Mouse (Mus musculus) liver, embryonic 14.5 days (tissue): Measurements from ENCODE around the gene Micu1.

ENCODE experiments used
- CTCF ChIP-seq: IDR thresholded peaks from 2 replicates; pipeline ENCODE4 v1.5.1; 2016; ENCODE audit warnings: antibody characterized with exemption, low read depth, control low read depth
- EP300 ChIP-seq: IDR thresholded peaks from 2 replicates; pipeline ENCODE4 v1.6.1; 2016; ENCODE audit warnings: antibody characterized with exemption, low read depth

DNA sequence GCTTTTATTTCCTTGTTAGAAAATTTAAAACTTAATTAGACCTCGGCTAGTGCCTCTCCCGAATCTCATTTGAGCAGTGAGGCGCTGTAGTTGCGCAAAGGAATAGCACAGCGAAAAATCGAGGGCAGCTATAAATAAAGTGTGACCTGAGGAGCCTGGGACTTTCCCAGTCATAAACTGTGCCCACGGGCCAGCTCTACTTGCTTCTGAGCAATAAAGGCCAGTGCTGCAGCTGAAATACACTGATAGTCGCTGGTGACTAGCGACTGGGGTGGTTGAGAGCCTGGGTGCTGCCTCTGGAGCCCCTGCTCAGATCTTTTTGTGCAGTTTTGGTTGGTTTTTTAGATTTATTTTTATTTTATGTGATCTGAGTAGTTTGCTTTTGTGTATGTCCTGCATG, 142.4 kb downstream of the Micu1 start:
- TF ChIP-seq EP300 (no peak), CTCF (no peak)
